Mouse (Mus musculus): ENCODE data around the gene N4bp2l1.

DNA sequence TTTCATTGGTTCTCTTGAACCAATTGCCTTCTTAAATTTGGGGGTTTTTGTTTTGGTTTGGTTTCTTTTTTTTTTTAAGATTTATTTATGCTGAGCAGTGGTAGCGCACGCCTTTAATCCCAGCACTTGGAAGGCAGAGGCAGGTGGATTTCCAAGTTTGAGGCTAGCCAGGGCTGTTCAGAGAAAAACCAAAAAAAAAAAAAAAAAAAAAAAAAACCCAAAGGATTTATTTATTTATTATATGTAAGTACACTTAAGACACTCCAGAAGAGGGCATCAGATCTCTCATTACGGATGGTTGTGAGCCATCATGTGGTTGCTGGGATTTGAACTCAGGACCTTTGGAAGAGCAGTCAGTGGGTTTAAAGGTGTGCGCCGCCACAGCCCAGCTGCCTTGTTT lies 36.1 kb downstream of the N4bp2l1 start:
- TF ChIP-seq CTCF (conservative IDR thresholded peaks at IDR 0.05; ENCODE audit: low read length) (no peak), POU5F1 (IDR thresholded peaks at IDR 0.05; ENCODE audit: borderline replicate concordance, low read length) (no peak), NANOG (IDR thresholded peaks at IDR 0.05; ENCODE audit: borderline replicate concordance, low read length) (no peak)
